In the genomic region with DNA sequence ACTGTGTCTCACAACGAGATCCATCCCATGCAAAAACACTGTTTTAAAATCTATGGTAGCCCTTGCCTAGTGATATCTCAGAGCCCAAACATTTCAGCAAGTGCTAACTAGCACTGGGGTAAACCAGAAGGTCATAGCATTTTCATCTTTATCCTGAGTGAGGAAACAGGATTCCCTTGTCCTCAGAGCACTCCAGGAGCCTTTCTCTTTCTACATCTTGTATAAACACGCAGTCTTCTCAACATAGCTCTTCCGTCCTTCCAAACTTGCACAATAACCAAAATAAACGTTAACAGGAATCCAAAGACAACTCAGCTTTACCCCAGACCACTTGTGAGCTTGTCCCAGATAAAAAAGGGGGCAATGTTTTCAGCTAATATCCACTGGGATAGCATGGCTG, we compare ENCODE assay signal across 9 mouse cellular contexts.
DNase-seq lines count a peak whose midpoint lies in the region; ATAC-seq and TF ChIP-seq lines count a peak whose summit lies in the region.
"Had no signal": no experiment of that assay in that cellular context is flagged by ENCODE, and none has a peak within 500 bp of the region (broad histone marks: within the 10 kb centered on the region; RNA-seq: fewer than 3 reads in every experiment).

No protein-coding gene starts in this region.

- no peak overlapping the region for H3K4me2 ChIP-seq in liver, postnatal 0 days (ENCODE audit: low read depth, low read length)
- no peak overlapping the region for H3K4me2 ChIP-seq in liver, embryonic 11.5 days
- no peak overlapping the region for H3K4me2 ChIP-seq in embryonic facial prominence, embryonic 11.5 days (ENCODE audit: low read depth, low read length)
- H3K4me2 ChIP-seq: forebrain, embryonic 15.5 days had no signal

- 54% methylated on average over 4 of the region's 4 CpGs for WGBS in heart, embryonic 10.5 days
- WGBS in liver, postnatal 0 days (ENCODE audit: insufficient replicate concordance): 45% methylated on average over 4 of the region's 4 CpGs
- WGBS in liver, embryonic 11.5 days: 54% methylated on average over 4 of the region's 4 CpGs
- WGBS in embryonic facial prominence, embryonic 11.5 days: 49% methylated on average over 4 of the region's 4 CpGs
- 69% methylated on average over 4 of the region's 4 CpGs for whole genome bisulfite sequencing in limb, embryonic 10.5 days

- TF ChIP-seq CTCF in liver, postnatal 0 days (IDR thresholded peaks at IDR 0.05; ENCODE audit: low read depth): no peak

- intact Hi-C loops in heart, postnatal 25 days (cut with DNase I): loop anchor here (5.0 kb wide), 2 partner anchors 59 to 189 kb away; no protein-coding TSS in a partner anchor

- H3K36me3 ChIP-seq in heart, embryonic 10.5 days: no peaks in the 10 kb centered on the region
- H3K36me3 ChIP-seq in liver, postnatal 0 days (replicated peaks; ENCODE audit: insufficient read depth, low read length): no peaks in the 10 kb centered on the region
- H3K36me3 ChIP-seq in liver, embryonic 11.5 days (ENCODE audit: control insufficient read depth, insufficient read depth, low read length): no peaks in the 10 kb centered on the region
- no peaks in the 10 kb centered on the region for H3K36me3 ChIP-seq in embryonic facial prominence, embryonic 11.5 days (replicated peaks; ENCODE audit: control insufficient read depth, insufficient read depth, low read depth, low read length)
- H3K36me3 ChIP-seq in limb, embryonic 10.5 days: no peaks in the 10 kb centered on the region
- H3K36me3 ChIP-seq: forebrain, embryonic 15.5 days had no signal

- TF ChIP-seq EP300 in liver, postnatal 0 days (IDR thresholded peaks at IDR 0.05; ENCODE audit: low read depth): no peak

- no peak for ATAC-seq in liver, postnatal 0 days
- ATAC-seq in liver, embryonic 11.5 days (replicated peaks; ENCODE audit: low FRiP score): no peak
- no peak for ATAC-seq in embryonic facial prominence, embryonic 11.5 days (replicated peaks; ENCODE audit: insufficient number of reproducible peaks, low FRiP score, low TSS enrichment, low read depth)
- no peak for ATAC-seq in erythroblast, adult 5-6 weeks (replicated peaks; ENCODE audit: low FRiP score, poor library complexity, severe bottlenecking)
- ATAC-seq: forebrain, embryonic 15.5 days had no signal

- peak overlapping the region; percentile 13 for H3K27ac ChIP-seq in heart, embryonic 10.5 days
- H3K27ac ChIP-seq in liver, postnatal 0 days (ENCODE audit: low read depth): peak overlapping the region; percentile 48; the same call in 1 of the 2 replicates
- H3K27ac ChIP-seq in liver, embryonic 11.5 days (ENCODE audit: low read depth, low read length): no peak overlapping the region
- peak overlapping the region; percentile 48 for H3K27ac ChIP-seq in embryonic facial prominence, embryonic 11.5 days (replicated peaks; ENCODE audit: low read depth, low read length)
- peak overlapping the region; percentile 89 for H3K27ac ChIP-seq in limb, embryonic 10.5 days
- H3K27ac ChIP-seq: forebrain, embryonic 15.5 days had no signal

- no peak for DNase-seq in heart, embryonic 10.5 days (ENCODE audit: low spot score)
- DNase-seq in heart, postnatal 25 days (ENCODE audit: low spot score): no peak
- no peak for DNase-seq in liver, postnatal 0 days
- no peak for DNase-seq in liver, embryonic 11.5 days (ENCODE audit: low spot score)
- DNase-seq in embryonic facial prominence, embryonic 11.5 days (ENCODE audit: low spot score): no peak
- DNase-seq in limb, embryonic 10.5 days (ENCODE audit: low spot score): no peak
- no peak for DNase-seq in thymus, postnatal 10 days (ENCODE audit: low spot score in 2 of 2)

- H3K27me3 ChIP-seq in heart, embryonic 10.5 days (ENCODE audit: insufficient read depth, poor library complexity, severe bottlenecking): no peaks in the 10 kb centered on the region
- H3K27me3 ChIP-seq in liver, postnatal 0 days (ENCODE audit: insufficient read depth, low read length): no peaks in the 10 kb centered on the region
- H3K27me3 ChIP-seq in liver, embryonic 11.5 days (replicated peaks; ENCODE audit: control insufficient read depth, insufficient read depth, low read length): no peaks in the 10 kb centered on the region
- no peaks in the 10 kb centered on the region for H3K27me3 ChIP-seq in embryonic facial prominence, embryonic 11.5 days (ENCODE audit: control insufficient read depth, insufficient read depth, low read length)
- no peaks in the 10 kb centered on the region for H3K27me3 ChIP-seq in limb, embryonic 10.5 days (ENCODE audit: low read depth, poor library complexity, severe bottlenecking)

- H3K4me1 ChIP-seq in heart, embryonic 10.5 days: peaks cover 66% of the 10 kb centered on the region
- H3K4me1 ChIP-seq in liver, postnatal 0 days (ENCODE audit: insufficient read depth): no peaks in the 10 kb centered on the region
- H3K4me1 ChIP-seq in liver, embryonic 11.5 days (replicated peaks; ENCODE audit: control insufficient read depth, insufficient read depth, low read length): 0 out of 2 replicates have a peak, but pooled peaks cover 3% of the 10 kb centered on the region
- peaks cover 16% of the 10 kb centered on the region for H3K4me1 ChIP-seq in embryonic facial prominence, embryonic 11.5 days (ENCODE audit: control insufficient read depth, insufficient read depth, low read length)
- peaks cover 90% of the 10 kb centered on the region for H3K4me1 ChIP-seq in limb, embryonic 10.5 days

- no peak overlapping the region for H3K9ac ChIP-seq in liver, postnatal 0 days (replicated peaks)
- H3K9ac ChIP-seq in liver, embryonic 11.5 days (ENCODE audit: low read depth, low read length): no peak overlapping the region
- no peak overlapping the region for H3K9ac ChIP-seq in embryonic facial prominence, embryonic 11.5 days (replicated peaks; ENCODE audit: low read length)
- H3K9ac ChIP-seq: forebrain, embryonic 15.5 days had no signal

- H3K9me3 ChIP-seq in heart, embryonic 10.5 days: no peaks in the 10 kb centered on the region
- H3K9me3 ChIP-seq in liver, postnatal 0 days (ENCODE audit: low read length): no peaks in the 10 kb centered on the region
- no peaks in the 10 kb centered on the region for H3K9me3 ChIP-seq in liver, embryonic 11.5 days (ENCODE audit: control insufficient read depth, low read length)
- H3K9me3 ChIP-seq in embryonic facial prominence, embryonic 11.5 days (replicated peaks; ENCODE audit: control insufficient read depth, low read length): no peaks in the 10 kb centered on the region
- no peaks in the 10 kb centered on the region for H3K9me3 ChIP-seq in limb, embryonic 10.5 days (replicated peaks)
- H3K9me3 ChIP-seq: forebrain, embryonic 15.5 days had no signal

- no peak overlapping the region for H3K4me3 ChIP-seq in heart, embryonic 10.5 days
- H3K4me3 ChIP-seq in liver, postnatal 0 days (ENCODE audit: low read depth, low read length): no peak overlapping the region
- H3K4me3 ChIP-seq in liver, embryonic 11.5 days (ENCODE audit: low read depth, low read length): no peak overlapping the region
- H3K4me3 ChIP-seq in embryonic facial prominence, embryonic 11.5 days (ENCODE audit: low read depth, low read length): no peak overlapping the region
- H3K4me3 ChIP-seq in limb, embryonic 10.5 days: no peak overlapping the region
- H3K4me3 ChIP-seq: forebrain, embryonic 15.5 days had no signal
